Mouse (Mus musculus) midbrain, embryonic 11.5 days (tissue): ENCODE measurements at regions not wholly inside any gene's neighbourhood (a gene's known extent, or its start where the extent isn't known, plus 50 kb on each side); places are given as distances from the start of the nearest gene placed in this dataset.

Source experiments
- ATAC-seq: fragments of 200-750 bp; cut with Nextera tagmentation; 2 replicates; pipeline ENCODE4 v1.8.0; 2017; ENCODE audit warnings: moderate TSS enrichment, moderate library complexity; ENCODE audit not compliant: low FRiP score
- DNase-seq: peaks from one replicate; pipeline ENCODE4 v3.0.0; 2015; ENCODE audit warnings: low spot score; ENCODE audit errors: missing footprints
- H3K27ac ChIP-seq: fragments of 300-500 bp; sonication (generic); 2 replicates; pipeline ENCODE4 v1.5.1; 2014; ENCODE audit warnings: low read depth, low read length
- H3K27me3 ChIP-seq: fragments of 300-500 bp; sonication (generic); 2 replicates; pipeline ENCODE4 v1.6.1; 2014; ENCODE audit warnings: mild to moderate bottlenecking, low read length, moderate library complexity, mixed read lengths; ENCODE audit not compliant: control insufficient read depth, insufficient read depth
- H3K36me3 ChIP-seq: fragments of 300-500 bp; sonication (generic); 2 replicates; pipeline ENCODE4 v1.6.1; 2014; ENCODE audit warnings: mild to moderate bottlenecking, low read length, moderate library complexity, mixed read lengths; ENCODE audit not compliant: control insufficient read depth, insufficient read depth
- H3K4me1 ChIP-seq: fragments of 300-500 bp; sonication (generic); 2 replicates; pipeline ENCODE4 v1.6.1; 2014; ENCODE audit warnings: low read length; ENCODE audit not compliant: control insufficient read depth, insufficient read depth
- H3K4me2 ChIP-seq: fragments of 300-500 bp; sonication (generic); 2 replicates; pipeline ENCODE4 v1.6.1; 2014; ENCODE audit warnings: mild to moderate bottlenecking, moderate library complexity
- H3K4me3 ChIP-seq: fragments of 300-500 bp; sonication (generic); 2 replicates; pipeline ENCODE4 v1.5.1; 2014; ENCODE audit warnings: low read depth, low read length
- H3K9ac ChIP-seq: fragments of 300-500 bp; sonication (generic); 2 replicates; pipeline ENCODE4 v1.6.1; 2014; ENCODE audit warnings: low read length
- H3K9me3 ChIP-seq: fragments of 300-500 bp; sonication (generic); 2 replicates; pipeline ENCODE4 v1.6.1; 2016; ENCODE audit warnings: low read length; ENCODE audit not compliant: control insufficient read depth
- WGBS: fragments of 180-500 bp; shearing (Covaris S2); extraction: QIAGEN DNeasy Blood & Tissue Kit; methylation state at CpG from one replicate; pipeline ENCODE4 v1.1.7; 2014; 5-methylcytosine and 5-hydroxymethylcytosine counted together

- ATAC-seq (no peak), DNase-seq (no peak)
- Histone ChIP-seq H3K9me3 (no peaks in the 10 kb centered on the region), H3K36me3 (no peaks in the 10 kb centered on the region), H3K9ac (no peak overlapping the region), H3K4me1 (no peaks in the 10 kb centered on the region), H3K4me2 (no peak overlapping the region), H3K27me3 (no peaks in the 10 kb centered on the region), H3K27ac (no peak overlapping the region), H3K4me3 (no peak overlapping the region)
- 72% methylated on average over 7 of the region's 7 CpGs for WGBS
Measured at GRCm38 (mm10) chr2:9681691-9682152, 199.3 kb upstream of the 4930412O13Rik start.

GRCm38 (mm10) chr2:9683673-9684210, 197.3 kb upstream of the 4930412O13Rik start:
- Histone ChIP-seq H3K4me2 (no peak overlapping the region), H3K27ac (no peak overlapping the region), H3K4me3 (no peak overlapping the region), H3K36me3 (no peaks in the 10 kb centered on the region), H3K9ac (no peak overlapping the region), H3K27me3 (no peaks in the 10 kb centered on the region), H3K4me1 (no peaks in the 10 kb centered on the region), H3K9me3 (no peaks in the 10 kb centered on the region)
- 93% methylated on average over 2 of the region's 2 CpGs for WGBS
- ATAC-seq (no peak), DNase-seq (no peak)

- no peaks in the 10 kb centered on the region for H3K9me3 ChIP-seq
- WGBS: 91% methylated on average over 7 of the region's 7 CpGs
- ATAC-seq (no peak), DNase-seq (no peak)
- H3K4me2 ChIP-seq: no peak overlapping the region
- no peaks in the 10 kb centered on the region for H3K36me3 ChIP-seq
- H3K27ac ChIP-seq: no peak overlapping the region
- no peaks in the 10 kb centered on the region for H3K27me3 ChIP-seq
- H3K9ac ChIP-seq: no peak overlapping the region
- H3K4me3 ChIP-seq: no peak overlapping the region
- no peaks in the 10 kb centered on the region for H3K4me1 ChIP-seq
Measured at GRCm38 (mm10) chr2:9688176-9688575, 192.9 kb upstream of the 4930412O13Rik start.

GRCm38 (mm10) chr2:9689518-9689917, 191.5 kb upstream of the 4930412O13Rik start:
- WGBS: 84% methylated on average over 5 of the region's 5 CpGs

GRCm38 (mm10) chr2:9691506-9691905, 189.5 kb upstream of the 4930412O13Rik start:
- 85% methylated on average over 5 of the region's 5 CpGs for WGBS
- no peaks in the 10 kb centered on the region for H3K4me1 ChIP-seq
- no peaks in the 10 kb centered on the region for H3K27me3 ChIP-seq
- DNase-seq (no peak), ATAC-seq (no peak)
- H3K4me2 ChIP-seq: no peak overlapping the region
- H3K9ac ChIP-seq: no peak overlapping the region
- no peak overlapping the region for H3K4me3 ChIP-seq
- H3K36me3 ChIP-seq: no peaks in the 10 kb centered on the region
- H3K27ac ChIP-seq: no peak overlapping the region
- no peaks in the 10 kb centered on the region for H3K9me3 ChIP-seq

More at GRCm38 (mm10) chr2:9689518-9689917, 191.5 kb upstream of the 4930412O13Rik start:
- H3K36me3 ChIP-seq: no peaks in the 10 kb centered on the region
- H3K4me1 ChIP-seq: no peaks in the 10 kb centered on the region
- H3K27me3 ChIP-seq: no peaks in the 10 kb centered on the region
- H3K27ac ChIP-seq: no peak overlapping the region
- H3K9ac ChIP-seq: no peak overlapping the region
- H3K4me3 ChIP-seq: no peak overlapping the region
- DNase-seq: no peak
- ATAC-seq: no peak
- H3K9me3 ChIP-seq: no peaks in the 10 kb centered on the region
- no peak overlapping the region for H3K4me2 ChIP-seq

- Histone ChIP-seq H3K27ac (no peak overlapping the region), H3K9ac (no peak overlapping the region), H3K4me2 (no peak overlapping the region), H3K9me3 (no peaks in the 10 kb centered on the region), H3K27me3 (no peaks in the 10 kb centered on the region), H3K36me3 (no peaks in the 10 kb centered on the region), H3K4me1 (no peaks in the 10 kb centered on the region), H3K4me3 (no peak overlapping the region)
- 83% methylated on average over 8 of the region's 8 CpGs for WGBS
- ATAC-seq (no peak), DNase-seq (no peak)
Measured at GRCm38 (mm10) chr2:9691906-9692305, 189.1 kb upstream of the 4930412O13Rik start.

- H3K27ac ChIP-seq: no peak overlapping the region
- H3K9ac ChIP-seq: no peak overlapping the region
- no peaks in the 10 kb centered on the region for H3K9me3 ChIP-seq
- H3K4me2 ChIP-seq: no peak overlapping the region
- H3K4me3 ChIP-seq: no peak overlapping the region
- H3K4me1 ChIP-seq: no peaks in the 10 kb centered on the region
- ATAC-seq (no peak), DNase-seq (no peak)
- H3K27me3 ChIP-seq: no peaks in the 10 kb centered on the region
- no peaks in the 10 kb centered on the region for H3K36me3 ChIP-seq
- WGBS: 73% methylated on average over 9 of the region's 9 CpGs
Measured at GRCm38 (mm10) chr2:9693351-9693750, 187.7 kb upstream of the 4930412O13Rik start.

- DNase-seq (no peak), ATAC-seq (no peak)
- Histone ChIP-seq H3K36me3 (no peaks in the 10 kb centered on the region), H3K4me2 (no peak overlapping the region), H3K4me1 (no peaks in the 10 kb centered on the region), H3K27ac (no peak overlapping the region), H3K9ac (no peak overlapping the region), H3K4me3 (no peak overlapping the region), H3K27me3 (no peaks in the 10 kb centered on the region), H3K9me3 (no peaks in the 10 kb centered on the region)
- WGBS: 93% methylated on average over 8 of the region's 8 CpGs
Measured at GRCm38 (mm10) chr2:9694178-9694577, 186.9 kb upstream of the 4930412O13Rik start.

- H3K9ac ChIP-seq: no peak overlapping the region
- no peak overlapping the region for H3K4me3 ChIP-seq
- H3K4me2 ChIP-seq: no peak overlapping the region
- ATAC-seq (no peak), DNase-seq (no peak)
- 76% methylated on average over 6 of the region's 6 CpGs for WGBS
- H3K4me1 ChIP-seq: no peaks in the 10 kb centered on the region
- no peaks in the 10 kb centered on the region for H3K27me3 ChIP-seq
- no peak overlapping the region for H3K27ac ChIP-seq
- no peaks in the 10 kb centered on the region for H3K9me3 ChIP-seq
- H3K36me3 ChIP-seq: no peaks in the 10 kb centered on the region
Measured at GRCm38 (mm10) chr2:9697591-9698345, 183.3 kb upstream of the 4930412O13Rik start.
